Mouse (Mus musculus) right cerebral cortex, postnatal 36 days (tissue): ENCODE results near the gene Omp.

Source experiments
- DNase-seq, 2 experiments: peaks; one replicate each; pipeline ENCODE4 v3.0.0; 2022; ENCODE audit warnings: low spot score in 2 of 2, mixed read lengths in 1 of 2

Omp gene

GRCm38 (mm10) chr7:98142247-98142646 is 3.1 kb downstream of the Omp start:
- DNase-seq = no peak

DNA sequence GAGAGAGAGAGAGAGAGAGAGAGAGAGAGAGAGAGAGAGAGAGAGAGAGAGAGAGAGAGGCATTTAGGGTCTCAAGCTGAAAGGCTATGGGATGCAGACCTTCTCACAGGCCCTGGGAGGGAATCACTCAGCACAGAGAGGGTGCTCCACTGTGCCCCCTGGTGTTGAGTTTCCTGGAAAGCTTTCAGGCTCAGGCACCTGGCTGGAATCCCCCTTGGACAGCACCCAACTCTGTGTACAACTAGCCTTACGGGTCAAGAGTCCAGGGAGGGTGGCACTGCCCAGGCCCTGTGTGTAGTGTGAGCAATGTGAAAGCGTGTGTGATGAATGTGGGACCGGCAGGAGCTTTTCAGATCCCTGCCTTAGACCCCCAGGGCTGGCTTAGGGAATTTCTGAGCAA is 4.1 kb downstream of the Omp start:
- no peak for DNase-seq

GRCm38 (mm10) chr7:98140597-98140996 is 4.7 kb downstream of the Omp start:
- DNase-seq = no peak

DNA sequence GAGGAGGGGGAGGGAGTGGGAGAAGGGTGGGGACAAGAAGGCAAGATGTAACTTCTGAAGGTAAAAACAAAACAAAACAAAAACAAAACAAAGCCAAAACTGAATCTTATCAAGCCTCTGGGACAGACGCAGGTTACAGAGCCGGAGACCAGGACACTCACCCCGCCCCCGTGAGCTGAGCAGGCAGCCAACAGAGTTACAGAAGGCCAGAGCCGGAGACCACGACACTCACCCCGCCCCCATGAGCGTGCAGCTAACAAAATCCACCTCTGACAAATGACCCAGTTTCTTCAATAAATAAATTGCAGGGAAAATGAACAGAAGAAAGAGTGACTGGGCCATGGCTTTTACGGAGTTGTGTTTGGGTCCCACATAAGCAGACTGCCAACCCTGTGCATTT is 6.1 kb downstream of the Omp start:
- no peak for DNase-seq

GRCm38 (mm10) chr7:98137995-98138394 is 7.3 kb downstream of the Omp start:
- DNase-seq = no peak

DNA sequence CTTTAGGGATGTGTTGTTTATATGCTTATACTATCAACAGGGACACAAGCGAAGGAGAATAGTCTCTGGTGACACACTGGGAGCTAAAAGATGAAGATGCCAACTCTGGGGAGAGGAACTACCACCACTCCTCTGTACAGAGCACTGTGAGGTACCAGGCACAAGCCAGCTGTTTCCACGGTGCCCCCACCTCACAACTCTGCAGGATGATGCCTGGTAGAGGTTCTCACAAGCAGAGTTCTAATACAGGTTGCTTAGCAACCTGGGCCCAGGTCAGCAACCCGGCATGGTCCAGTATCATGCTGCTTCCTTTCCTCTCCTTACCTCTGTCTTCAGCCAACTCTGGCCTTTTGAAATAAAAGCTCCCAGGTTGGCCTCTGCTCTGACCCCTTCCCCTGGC is 7.7 kb downstream of the Omp start:
- DNase-seq = no peak

DNA sequence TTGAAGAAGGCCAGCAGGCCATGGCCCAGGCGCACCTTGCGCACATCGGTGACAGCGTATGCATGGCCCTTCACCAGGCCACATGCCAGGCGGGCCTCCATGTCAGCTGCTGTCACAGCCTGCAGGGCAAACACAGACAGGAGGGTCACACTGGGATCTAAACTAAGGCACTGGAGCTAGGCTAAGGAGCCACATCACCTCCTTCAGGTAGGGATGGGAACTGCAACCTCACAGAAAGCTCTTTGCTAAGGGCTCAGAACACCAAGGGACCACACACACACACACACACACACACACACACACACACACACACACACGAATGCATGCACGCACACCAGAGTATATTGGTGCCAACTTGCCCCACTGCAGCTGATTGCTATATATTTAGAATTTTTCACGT is 13.6 kb downstream of the Omp start:
- DNase-seq = no peak

- DNase-seq = no peak
Observed at GRCm38 (mm10) chr7:98125473-98125872, 19.8 kb downstream of the Omp start.

DNA sequence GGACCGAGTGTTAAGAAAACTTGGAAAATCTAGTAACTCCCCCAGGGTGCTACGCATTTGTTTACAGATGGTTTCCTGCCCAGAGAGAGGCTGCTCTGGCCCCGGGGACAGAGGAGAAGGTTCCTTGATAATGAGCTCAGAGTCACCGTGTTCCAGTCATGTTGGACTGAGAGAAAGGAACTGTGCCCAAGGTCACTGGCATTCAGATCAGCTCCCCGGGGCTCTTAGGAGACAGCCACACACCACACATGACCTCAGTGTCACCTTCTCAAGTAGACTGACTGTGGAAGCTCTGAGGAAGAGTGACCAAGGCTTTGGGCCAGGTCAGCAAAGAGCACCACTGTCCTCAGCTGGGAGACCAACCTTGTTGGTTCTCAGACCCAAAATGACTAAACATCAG is 20.6 kb downstream of the Omp start:
- DNase-seq = no peak

- DNase-seq = no peak
Observed at GRCm38 (mm10) chr7:98121673-98122072, 23.6 kb downstream of the Omp start.

DNA sequence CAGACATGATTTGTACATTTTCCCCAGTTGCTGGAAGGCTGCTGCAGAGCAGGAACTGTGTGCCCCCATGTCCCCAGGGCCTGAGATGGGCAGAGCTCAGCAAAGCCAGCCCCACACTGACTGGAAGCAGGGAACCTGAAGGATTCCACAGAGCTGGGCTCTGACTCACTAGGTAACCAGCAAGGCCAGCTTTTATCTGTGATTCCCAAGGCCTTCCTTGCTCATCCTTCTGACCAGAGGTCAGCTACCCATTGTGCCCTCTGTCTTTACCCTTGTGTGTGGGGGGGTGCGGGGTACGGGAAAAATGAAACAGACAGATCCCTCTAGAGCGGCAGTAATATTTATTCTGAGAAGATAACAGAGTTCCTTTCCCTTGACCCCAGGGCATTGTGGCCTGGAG is 24.1 kb downstream of the Omp start:
- no peak for DNase-seq

DNA sequence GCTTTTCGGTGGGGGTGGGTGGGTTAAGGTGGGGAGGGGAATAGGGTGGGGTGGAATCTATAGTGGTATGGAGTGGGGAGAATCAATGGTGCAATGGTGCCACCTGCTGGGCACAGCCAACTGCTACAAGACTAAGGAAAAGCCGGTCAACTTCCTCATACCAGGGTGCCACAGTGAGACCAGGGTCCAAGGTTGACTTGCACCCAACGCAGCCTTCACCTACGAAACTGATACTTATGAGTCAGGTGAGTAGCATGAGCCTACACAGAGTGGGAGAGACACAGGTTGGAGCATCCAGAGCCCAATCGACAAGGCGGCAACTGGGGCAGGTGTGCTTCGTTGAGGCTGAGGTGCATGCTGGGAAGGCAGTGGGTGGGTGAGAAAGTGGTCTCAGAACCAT is 25.0 kb downstream of the Omp start:
- DNase-seq = peak in 1 of 2 experiments; percentile 68

GRCm38 (mm10) chr7:98119961-98120232 is 25.4 kb downstream of the Omp start:
- DNase-seq = no peak

DNA sequence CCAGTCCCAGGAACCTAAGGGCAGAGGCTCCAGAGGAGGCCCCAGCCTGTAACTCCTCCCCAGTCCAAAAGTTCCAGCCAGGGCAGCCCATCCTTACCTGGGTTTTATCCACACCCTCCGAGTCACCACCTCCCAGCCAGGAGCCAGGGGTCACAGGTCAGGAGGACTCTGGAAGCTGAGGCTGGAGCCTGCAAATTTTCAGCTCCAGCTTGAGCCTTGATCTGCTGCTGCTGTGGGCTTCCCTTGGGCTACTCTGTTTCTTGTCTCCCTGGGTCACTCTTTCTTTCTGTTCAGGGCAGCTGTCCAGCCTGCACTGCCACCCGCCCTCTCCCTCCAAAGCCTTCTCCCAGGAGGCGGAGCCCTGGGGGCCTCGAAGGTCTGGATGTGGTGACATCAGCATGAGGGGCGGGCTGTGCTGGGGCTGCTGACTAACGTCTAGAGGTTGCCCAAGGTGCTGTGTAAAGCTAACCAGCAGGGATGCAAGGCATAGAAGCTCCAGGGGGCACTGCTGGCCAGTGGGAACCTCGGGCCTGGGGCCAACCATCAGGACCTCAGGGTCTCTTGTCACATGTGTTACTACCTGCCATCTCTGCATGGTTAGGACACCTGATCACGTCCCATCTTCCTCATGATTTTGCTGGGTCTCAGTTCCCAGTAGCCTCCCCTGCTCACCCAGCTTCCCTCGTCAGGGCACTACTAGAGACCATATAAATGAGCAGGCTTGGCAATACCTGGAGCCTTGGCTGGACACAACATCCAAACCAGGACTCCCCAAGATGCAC is 25.9 kb downstream of the Omp start, which contains the start of gene Myo7a:
TSS of gene Myo7a (minus strand) at position 346 of the 782 bp plus-strand sequence.
- no peak for DNase-seq

GRCm38 (mm10) chr7:98117012-98117660 is 28.2 kb downstream of the Omp start:
- no peak for DNase-seq

DNA sequence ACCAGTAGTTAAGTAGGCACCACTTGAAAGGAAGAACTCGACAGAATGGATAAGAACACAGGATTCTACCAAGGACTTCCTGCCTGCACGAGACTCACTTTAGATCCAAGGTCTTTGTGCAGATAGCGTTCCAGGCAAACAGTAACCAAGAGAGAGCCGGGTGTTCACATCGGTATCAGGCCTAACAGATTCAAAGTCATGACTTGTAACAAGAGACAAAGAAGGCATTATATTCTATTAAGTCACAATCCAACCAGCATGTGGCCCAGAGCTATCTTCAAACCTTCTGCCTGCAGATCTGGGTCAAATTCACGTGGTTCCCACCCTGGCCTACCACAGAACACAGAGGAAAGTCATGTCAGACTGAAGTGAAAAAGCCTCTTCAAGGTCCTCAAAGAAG is 30.6 kb downstream of the Omp start:
- DNase-seq = no peak

DNA sequence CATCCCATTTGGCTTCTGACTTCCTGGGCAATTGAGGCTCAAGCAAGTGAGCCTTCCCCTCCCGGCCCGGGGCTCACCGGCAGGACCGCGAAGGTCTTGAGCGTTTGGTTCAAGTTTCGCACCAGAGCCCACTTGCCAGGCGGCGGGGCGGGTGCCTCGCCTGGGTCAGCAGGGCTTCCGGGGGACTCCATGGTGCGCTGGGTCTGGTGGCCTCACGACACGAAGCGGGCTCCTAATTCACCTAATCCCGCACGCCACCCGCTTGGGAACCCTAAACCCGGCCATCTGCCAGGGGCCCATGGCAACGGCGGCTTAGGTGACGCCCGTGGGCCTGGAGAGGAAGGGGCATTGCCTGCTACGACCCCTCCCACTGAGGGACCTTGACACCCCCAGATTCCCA is 34.1 kb downstream of the Omp start:
- no peak for DNase-seq

- no peak for DNase-seq
Observed at GRCm38 (mm10) chr7:98109771-98110170, 35.5 kb downstream of the Omp start.

GRCm38 (mm10) chr7:98108636-98109430 is 36.5 kb downstream of the Omp start:
- peak in 1 of 2 experiments; percentile 38 for DNase-seq

DNA sequence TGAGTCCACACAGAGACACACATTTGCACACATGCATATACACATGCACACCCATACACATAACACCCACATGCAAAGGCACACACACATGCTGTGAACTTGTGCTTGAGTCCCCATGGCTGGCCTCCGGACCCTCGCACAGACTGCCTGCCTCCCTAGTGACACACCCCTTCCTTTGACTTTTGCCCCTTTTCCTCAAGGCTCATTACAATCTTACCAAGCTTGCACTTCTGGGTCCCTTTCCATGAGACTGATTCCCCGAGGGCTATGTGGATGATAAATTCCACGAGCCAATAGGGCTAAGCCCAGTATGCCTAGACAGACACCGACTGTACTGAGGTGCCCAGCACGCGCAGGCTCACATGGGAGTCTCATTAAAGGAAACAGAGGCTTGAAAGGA is 39.0 kb downstream of the Omp start:
- no peak for DNase-seq

GRCm38 (mm10) chr7:98104481-98105435 is 40.5 kb downstream of the Omp start:
- DNase-seq = no peak

GRCm38 (mm10) chr7:98103942-98104292 is 41.4 kb downstream of the Omp start:
- DNase-seq = no peak
